Mouse (Mus musculus): Measurements from ENCODE around the gene Sik3. TPM values are rescaled to one million over a fixed set of nuclear protein-coding genes. Genes with fewer than 3 reads are reported as not detected.

The Sik3 gene
- total and polyA plus RNA-seq, 2 experiments: 14.1 to 16.5 TPM

GRCm38 (mm10) chr9:46058065-46058464 lies 45.4 kb downstream of the Sik3 start:
- H3K27me3 ChIP-seq (ENCODE audit: control insufficient read depth, insufficient read depth, low read length): no peaks in the 10 kb centered on the region
- no peak overlapping the region for H3K4me3 ChIP-seq (ENCODE audit: insufficient read depth, low read depth, low read length)
- DNase-seq (ENCODE audit: extremely low read depth, low read depth, low spot score): no peak
- H3K4me1 ChIP-seq (ENCODE audit: control insufficient read depth, insufficient read depth, low read length): peaks cover 26% of the 10 kb centered on the region
- H3K27ac ChIP-seq (replicated peaks; ENCODE audit: insufficient read depth, low read depth, low read length): no peak overlapping the region
- 81% methylated on average over 3 of the region's 3 CpGs for WGBS
- peaks cover 36% of the 10 kb centered on the region for H3K79me2 ChIP-seq (ENCODE audit: control insufficient read depth, insufficient read depth, low read length)
- no peaks in the 10 kb centered on the region for H3K36me3 ChIP-seq (ENCODE audit: control insufficient read depth, insufficient read depth, low read length)
- TF ChIP-seq POLR2A (IDR thresholded peaks at IDR 0.05; ENCODE audit: extremely low read depth, insufficient read depth, low read length) (no peak), CTCF (IDR thresholded peaks at IDR 0.05; ENCODE audit: low read depth, low read length) (no peak)
- no peak overlapping the region for H3K9ac ChIP-seq (ENCODE audit: low read depth, low read length)

GRCm38 (mm10) chr9:46060249-46060648 lies 47.6 kb downstream of the Sik3 start:
- H3K36me3 ChIP-seq (ENCODE audit: control insufficient read depth, insufficient read depth, low read length): no peaks in the 10 kb centered on the region
- H3K4me1 ChIP-seq (ENCODE audit: control insufficient read depth, insufficient read depth, low read length): peaks cover 26% of the 10 kb centered on the region
- DNase-seq (ENCODE audit: extremely low read depth, low read depth, low spot score): no peak
- WGBS: 58% methylated on average over 2 of the region's 2 CpGs
- peaks cover 43% of the 10 kb centered on the region for H3K79me2 ChIP-seq (ENCODE audit: control insufficient read depth, insufficient read depth, low read length)
- 0 out of 2 replicates have a peak overlapping the region, but pooled peaks have one; percentile 15 for H3K9ac ChIP-seq (ENCODE audit: low read depth, low read length)
- H3K4me3 ChIP-seq (ENCODE audit: insufficient read depth, low read depth, low read length): no peak overlapping the region
- TF ChIP-seq CTCF (IDR thresholded peaks at IDR 0.05; ENCODE audit: low read depth, low read length) (no peak), POLR2A (IDR thresholded peaks at IDR 0.05; ENCODE audit: extremely low read depth, insufficient read depth, low read length) (no peak)
- H3K27ac ChIP-seq (replicated peaks; ENCODE audit: insufficient read depth, low read depth, low read length): peak overlapping the region; percentile 39
- no peaks in the 10 kb centered on the region for H3K27me3 ChIP-seq (ENCODE audit: control insufficient read depth, insufficient read depth, low read length)

GRCm38 (mm10) chr9:46061696-46062425 lies 49.2 kb downstream of the Sik3 start:
- Histone ChIP-seq H3K9ac (ENCODE audit: low read depth, low read length) (peak overlapping the region; percentile 4; the same call in 1 of the 2 replicates), H3K27ac (replicated peaks; ENCODE audit: insufficient read depth, low read depth, low read length) (peak overlapping the region; percentile 64), H3K4me3 (ENCODE audit: insufficient read depth, low read depth, low read length) (no peak overlapping the region), H3K4me1 (ENCODE audit: control insufficient read depth, insufficient read depth, low read length) (peaks cover 34% of the 10 kb centered on the region), H3K36me3 (ENCODE audit: control insufficient read depth, insufficient read depth, low read length) (no peaks in the 10 kb centered on the region), H3K79me2 (ENCODE audit: control insufficient read depth, insufficient read depth, low read length) (peaks cover 38% of the 10 kb centered on the region), H3K27me3 (ENCODE audit: control insufficient read depth, insufficient read depth, low read length) (no peaks in the 10 kb centered on the region)
- WGBS: 11% methylated on average over 9 of the region's 9 CpGs
- peak; percentile 95 for DNase-seq (ENCODE audit: extremely low read depth, low read depth, low spot score)
- TF ChIP-seq CTCF (IDR thresholded peaks at IDR 0.05; ENCODE audit: low read depth, low read length) (no peak), POLR2A (IDR thresholded peaks at IDR 0.05; ENCODE audit: extremely low read depth, insufficient read depth, low read length) (no peak)

DNA sequence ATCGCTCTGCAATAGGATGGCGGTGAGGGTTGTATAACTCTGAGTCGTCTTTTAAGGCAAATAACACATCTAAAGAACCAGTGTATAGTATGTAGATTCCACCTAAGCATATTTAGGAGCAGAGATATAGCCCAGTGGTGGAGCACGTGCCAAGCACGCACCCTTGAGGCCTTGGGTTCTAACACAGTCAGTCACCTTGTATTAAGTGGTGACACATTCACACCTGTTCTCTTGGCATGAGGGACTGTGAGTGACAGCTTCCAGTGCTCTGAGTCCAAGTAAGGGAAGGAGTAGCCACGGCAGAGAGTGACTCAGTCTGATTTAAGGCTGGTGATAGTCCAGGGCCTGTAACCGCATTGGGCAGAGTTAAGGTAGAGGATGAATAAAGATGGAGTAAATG lies 51.7 kb downstream of the Sik3 start:
- WGBS: 91% methylated on average over 7 of the region's 7 CpGs
- TF ChIP-seq CTCF (IDR thresholded peaks at IDR 0.05; ENCODE audit: low read depth, low read length): no peak
- no peak for TF ChIP-seq POLR2A (IDR thresholded peaks at IDR 0.05; ENCODE audit: extremely low read depth, insufficient read depth, low read length)
- peaks cover 39% of the 10 kb centered on the region for H3K79me2 ChIP-seq (ENCODE audit: control insufficient read depth, insufficient read depth, low read length)
- no peak for DNase-seq (ENCODE audit: extremely low read depth, low read depth, low spot score)
- H3K36me3 ChIP-seq (ENCODE audit: control insufficient read depth, insufficient read depth, low read length): no peaks in the 10 kb centered on the region
- peaks cover 42% of the 10 kb centered on the region for H3K4me1 ChIP-seq (ENCODE audit: control insufficient read depth, insufficient read depth, low read length)
- H3K9ac ChIP-seq (ENCODE audit: low read depth, low read length): no peak overlapping the region
- H3K27me3 ChIP-seq (ENCODE audit: control insufficient read depth, insufficient read depth, low read length): no peaks in the 10 kb centered on the region
- no peak overlapping the region for H3K27ac ChIP-seq (replicated peaks; ENCODE audit: insufficient read depth, low read depth, low read length)
- H3K4me3 ChIP-seq (ENCODE audit: insufficient read depth, low read depth, low read length): no peak overlapping the region

DNA sequence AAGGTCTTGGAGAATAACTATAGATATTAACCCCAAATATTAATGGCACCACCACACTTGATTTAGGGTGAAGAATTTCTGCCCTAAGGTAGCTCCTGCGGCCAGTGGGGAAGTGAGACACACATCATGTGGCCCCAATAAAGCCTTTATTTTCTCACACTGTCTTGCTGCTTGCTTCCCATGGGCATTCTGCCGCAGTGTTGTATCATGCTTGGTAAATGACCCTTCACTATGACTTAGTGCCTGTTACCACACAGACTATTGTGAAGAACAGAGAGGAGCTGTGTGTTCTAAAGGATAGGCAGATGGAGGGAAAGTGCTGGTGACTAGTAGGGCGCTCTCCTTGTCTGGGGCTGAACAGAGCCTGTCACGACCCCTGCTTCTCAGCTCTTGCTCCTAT lies 54.1 kb downstream of the Sik3 start:
- Histone ChIP-seq H3K9ac (ENCODE audit: low read depth, low read length) (no peak overlapping the region), H3K4me1 (ENCODE audit: control insufficient read depth, insufficient read depth, low read length) (peaks cover 28% of the 10 kb centered on the region), H3K36me3 (ENCODE audit: control insufficient read depth, insufficient read depth, low read length) (no peaks in the 10 kb centered on the region), H3K79me2 (ENCODE audit: control insufficient read depth, insufficient read depth, low read length) (peaks cover 49% of the 10 kb centered on the region), H3K27me3 (ENCODE audit: control insufficient read depth, insufficient read depth, low read length) (no peaks in the 10 kb centered on the region), H3K27ac (replicated peaks; ENCODE audit: insufficient read depth, low read depth, low read length) (peak overlapping the region; percentile 30), H3K4me3 (ENCODE audit: insufficient read depth, low read depth, low read length) (no peak overlapping the region)
- TF ChIP-seq CTCF (IDR thresholded peaks at IDR 0.05; ENCODE audit: low read depth, low read length) (no peak), POLR2A (IDR thresholded peaks at IDR 0.05; ENCODE audit: extremely low read depth, insufficient read depth, low read length) (no peak)
- no peak for DNase-seq (ENCODE audit: extremely low read depth, low read depth, low spot score)
- WGBS: 72% methylated on average over 4 of the region's 4 CpGs

DNA sequence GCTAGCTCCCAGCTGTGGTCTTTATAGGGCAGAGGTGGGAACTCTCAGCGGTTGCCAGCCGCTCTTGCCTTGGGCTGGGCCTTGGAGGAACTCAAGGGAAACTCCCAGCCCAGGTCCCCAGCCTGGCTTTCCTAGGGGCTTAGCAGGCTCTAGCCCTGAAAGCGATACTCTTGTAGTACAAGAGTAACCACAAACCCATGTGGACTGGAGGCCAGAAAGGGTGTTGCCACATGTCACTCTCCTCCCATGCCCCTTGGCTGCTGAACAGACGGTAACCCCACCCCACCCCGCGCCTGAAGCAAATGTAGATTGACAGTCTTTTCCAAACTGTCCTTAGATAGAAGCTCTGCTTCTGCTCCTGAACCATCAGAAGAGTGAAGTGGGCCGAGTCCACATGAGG lies 55.1 kb downstream of the Sik3 start:
- peak; percentile 71 for DNase-seq (ENCODE audit: extremely low read depth, low read depth, low spot score)
- Histone ChIP-seq H3K4me3 (ENCODE audit: insufficient read depth, low read depth, low read length) (no peak overlapping the region), H3K27ac (replicated peaks; ENCODE audit: insufficient read depth, low read depth, low read length) (peak overlapping the region; percentile 63), H3K9ac (ENCODE audit: low read depth, low read length) (no peak overlapping the region), H3K79me2 (ENCODE audit: control insufficient read depth, insufficient read depth, low read length) (peaks cover 55% of the 10 kb centered on the region), H3K36me3 (ENCODE audit: control insufficient read depth, insufficient read depth, low read length) (no peaks in the 10 kb centered on the region), H3K27me3 (ENCODE audit: control insufficient read depth, insufficient read depth, low read length) (no peaks in the 10 kb centered on the region), H3K4me1 (ENCODE audit: control insufficient read depth, insufficient read depth, low read length) (peaks cover 20% of the 10 kb centered on the region)
- 40% methylated on average over 7 of the region's 7 CpGs for WGBS
- no peak for TF ChIP-seq POLR2A (IDR thresholded peaks at IDR 0.05; ENCODE audit: extremely low read depth, insufficient read depth, low read length)
- no peak for TF ChIP-seq CTCF (IDR thresholded peaks at IDR 0.05; ENCODE audit: low read depth, low read length)
